Mouse (Mus musculus): ENCODE results near the gene Itga10.
"Not testable (repeated sequence)": the region's sequence is repeated elsewhere in the genome, so short reads cannot be mapped to it uniquely, and the experiment has no call there.

Itga10 gene

GRCm38 (mm10) chr3:96680269-96680956 is 35.0 kb downstream of the Itga10 start:
- DNase-seq: no peak

DNA sequence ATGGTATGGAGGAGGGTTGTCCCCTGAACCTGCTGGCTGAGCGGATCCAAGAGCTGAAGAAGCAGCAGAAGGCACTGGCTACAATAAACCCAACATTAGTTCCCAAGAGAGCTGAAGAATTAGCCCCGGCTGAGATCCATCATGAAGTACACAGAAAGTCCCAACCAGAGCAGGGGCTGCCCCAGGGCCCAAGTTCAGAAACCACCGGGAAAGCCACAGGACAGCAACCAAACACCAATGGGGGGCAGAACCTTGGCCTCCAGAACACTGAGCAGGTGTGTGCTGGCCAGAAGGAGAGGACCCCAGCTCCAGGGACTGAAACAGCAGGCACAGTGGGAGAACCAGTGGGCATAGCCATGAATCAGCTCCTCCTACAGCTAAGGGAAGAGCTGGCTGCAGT is 38.1 kb downstream of the Itga10 start:
- DNase-seq: no peak

DNA sequence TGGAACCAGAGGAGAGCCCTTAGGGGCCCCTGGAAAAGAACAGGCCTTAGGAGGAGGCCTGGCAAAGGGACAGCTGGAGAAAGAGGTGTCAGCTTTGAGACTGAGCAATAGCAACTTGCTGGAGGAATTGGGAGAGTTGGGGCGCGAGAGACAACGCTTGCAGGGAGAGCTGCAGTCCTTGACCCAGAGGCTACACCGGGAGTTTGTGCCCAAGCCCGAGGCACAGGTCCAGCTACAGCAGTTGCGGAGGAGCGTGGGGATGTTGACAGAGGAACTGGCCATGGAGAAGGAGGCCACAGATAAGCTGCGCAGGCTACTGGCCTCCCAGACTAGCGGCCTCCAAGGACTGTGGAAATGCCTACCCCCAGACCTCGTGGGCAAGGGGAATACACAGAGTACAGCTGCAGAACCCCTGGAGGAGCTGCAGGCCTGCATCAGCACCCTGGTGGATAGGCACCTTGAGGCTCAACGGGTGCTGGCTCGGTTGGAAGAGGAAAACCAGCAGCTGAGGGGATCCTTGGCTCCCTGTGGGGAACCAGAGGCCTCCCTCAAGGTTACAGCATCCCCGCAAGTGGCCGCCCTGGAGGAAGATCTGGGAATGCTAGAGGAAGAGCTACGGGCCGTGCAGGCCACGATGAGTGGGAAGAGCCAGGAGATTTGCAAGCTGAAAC is 38.9 kb downstream of the Itga10 start:
- no peak for DNase-seq

DNA sequence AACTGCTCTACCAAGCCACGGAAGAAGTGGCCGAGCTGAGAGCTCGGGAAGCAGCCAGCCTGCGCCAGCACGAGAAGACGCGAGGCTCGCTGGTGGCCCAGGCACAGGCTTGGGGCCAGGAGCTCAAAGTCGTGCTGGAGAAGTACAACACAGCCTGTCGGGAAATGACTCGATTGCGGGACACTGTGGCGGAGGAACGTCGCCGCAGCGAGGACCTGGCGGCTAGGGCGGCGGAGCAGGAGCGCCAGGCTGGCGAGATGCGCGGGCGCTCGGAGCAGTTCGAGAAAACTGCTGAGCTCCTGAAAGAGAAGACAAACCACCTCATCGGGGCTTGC is 39.4 kb downstream of the Itga10 start:
- DNase-seq: no peak

DNA sequence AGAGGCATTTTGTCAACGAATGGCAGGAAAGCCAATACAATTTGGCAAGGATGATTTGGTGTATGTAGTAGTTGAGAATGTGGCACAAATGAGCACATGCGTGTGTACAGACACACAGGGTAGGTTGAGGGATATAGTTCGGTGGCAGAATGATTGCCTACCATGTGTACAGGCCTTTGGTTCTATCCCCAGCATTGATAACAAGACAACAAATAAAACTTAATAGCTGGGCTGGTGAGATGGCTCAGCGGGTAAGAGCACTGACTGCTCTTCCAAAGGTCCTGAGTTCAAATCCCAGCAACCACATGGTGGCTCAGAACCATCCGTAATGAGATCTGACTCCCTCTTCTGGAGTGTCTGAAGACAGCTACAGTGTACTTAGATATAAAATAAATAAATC is 40.7 kb downstream of the Itga10 start:
- DNase-seq: not testable (repeated sequence)

DNA sequence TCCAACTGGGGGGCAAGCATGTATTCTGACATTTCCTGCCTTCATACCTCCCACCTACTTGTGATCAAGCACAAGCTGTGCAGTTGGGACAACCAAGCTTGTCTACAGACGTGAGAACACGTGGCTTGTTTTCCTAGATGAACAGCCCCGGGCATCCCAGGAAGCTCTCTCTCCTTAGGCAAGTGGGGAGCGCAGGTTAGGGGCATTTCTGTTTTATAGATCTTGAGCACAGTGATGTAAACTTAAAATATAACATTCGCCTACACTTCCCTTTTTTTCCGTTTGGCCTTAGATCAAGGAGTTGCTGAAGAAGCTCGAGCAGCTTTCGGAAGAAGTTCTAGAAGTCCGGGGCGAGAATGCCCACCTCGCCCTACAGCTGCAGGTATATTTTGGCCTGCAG is 43.5 kb downstream of the Itga10 start:
- no peak for DNase-seq

DNA sequence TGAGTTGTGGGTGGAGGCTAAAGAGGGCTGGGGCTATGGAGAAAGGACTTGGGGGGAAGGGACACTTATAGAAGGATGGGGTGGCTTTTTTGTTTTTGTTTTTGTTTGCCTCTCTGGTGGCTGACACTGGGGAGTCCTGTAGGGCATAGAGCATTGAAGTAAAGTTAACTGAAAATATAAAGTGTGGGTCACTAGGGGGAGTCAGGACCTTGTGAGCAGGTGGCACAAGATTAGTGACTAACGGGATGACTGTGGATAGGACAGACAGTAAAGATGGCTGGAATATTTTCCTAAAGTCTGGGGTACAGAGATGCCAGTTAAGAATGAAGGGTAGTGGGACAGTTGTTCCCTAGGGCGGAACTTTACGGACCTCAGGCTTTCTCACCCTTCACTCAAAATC is 44.9 kb downstream of the Itga10 start:
- DNase-seq: no peak

DNA sequence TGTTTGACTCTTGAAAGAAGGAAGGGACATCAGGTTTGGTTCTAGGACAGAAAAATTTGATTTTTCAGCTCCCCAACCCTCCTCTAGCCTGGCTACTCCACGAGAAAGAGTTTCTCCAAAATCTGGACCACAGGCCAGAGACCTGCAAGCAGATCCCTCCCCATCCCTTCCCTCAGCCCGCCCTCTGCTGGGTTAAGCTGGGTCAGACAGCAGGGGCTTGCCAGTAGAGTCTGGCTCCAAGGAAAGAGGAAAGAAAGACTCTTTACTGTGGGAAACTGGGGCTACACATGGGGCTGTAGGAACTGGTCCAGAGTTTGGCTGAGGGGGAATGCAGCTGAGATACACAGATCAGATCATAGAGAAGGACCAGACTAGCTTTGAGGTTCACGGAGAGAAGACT is 47.1 kb downstream of the Itga10 start:
- no peak for DNase-seq

GRCm38 (mm10) chr3:96693579-96693978 is 48.2 kb downstream of the Itga10 start:
- no peak for DNase-seq

GRCm38 (mm10) chr3:96696198-96696765 is 50.9 kb downstream of the Itga10 start, which contains the start of gene Pias3:
Gene Pias3 (plus strand): TSS chr3:96696384.
- peak; percentile 58 for DNase-seq

- DNase-seq: peak; percentile 87
Measured at GRCm38 (mm10) chr3:96696766-96697732, 51.7 kb downstream of the Itga10 start.

DNA sequence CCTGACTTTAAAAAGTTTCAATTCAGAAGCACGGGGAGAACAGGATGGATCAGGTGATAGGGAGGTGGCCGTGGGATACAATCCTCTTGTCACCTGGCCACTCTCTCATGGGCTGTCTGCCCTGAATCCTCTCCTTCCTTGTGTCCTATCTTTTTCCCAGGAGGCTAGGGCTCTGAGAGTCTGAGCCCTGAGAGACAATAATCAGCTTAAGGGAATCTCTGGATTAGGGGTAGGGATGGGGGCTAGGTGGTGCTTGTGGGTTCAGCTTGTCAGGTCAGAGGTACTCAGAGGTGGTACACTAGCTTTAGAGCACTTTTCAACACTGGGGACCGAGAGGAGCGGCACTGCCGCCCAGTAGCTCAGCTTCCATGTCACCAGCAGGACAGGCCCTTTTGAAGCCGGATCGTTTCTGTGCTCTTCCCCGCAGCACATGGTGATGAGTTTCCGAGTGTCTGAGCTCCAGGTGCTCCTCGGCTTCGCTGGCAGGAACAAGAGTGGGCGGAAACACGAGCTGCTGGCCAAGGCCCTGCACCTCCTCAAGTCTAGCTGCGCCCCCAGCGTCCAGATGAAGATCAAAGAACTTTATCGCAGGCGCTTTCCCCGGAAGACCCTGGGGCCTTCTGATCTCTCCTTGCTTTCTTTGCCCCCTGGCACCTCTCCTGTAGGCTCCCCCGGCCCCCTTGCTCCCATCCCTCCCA is 53.8 kb downstream of the Itga10 start:
- DNase-seq: no peak

DNA sequence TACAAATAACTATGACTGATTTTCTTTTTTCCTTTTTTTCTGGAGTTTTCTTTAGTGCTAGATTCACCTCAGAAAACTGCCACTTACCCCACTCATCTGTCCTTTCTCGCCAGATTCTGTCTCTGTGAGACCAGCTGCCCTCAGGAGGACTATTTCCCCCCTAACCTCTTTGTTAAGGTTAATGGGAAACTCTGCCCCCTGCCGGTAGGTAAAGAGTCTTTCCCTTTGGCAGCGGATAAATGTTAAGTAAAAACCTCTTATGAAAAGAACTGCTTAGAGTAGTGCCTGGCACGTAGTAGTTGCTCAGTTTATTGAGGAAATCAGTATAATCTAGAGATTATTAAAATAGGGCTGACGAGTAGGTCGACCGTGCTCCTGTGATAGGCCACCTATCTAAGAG is 55.0 kb downstream of the Itga10 start:
- no peak for DNase-seq

DNA sequence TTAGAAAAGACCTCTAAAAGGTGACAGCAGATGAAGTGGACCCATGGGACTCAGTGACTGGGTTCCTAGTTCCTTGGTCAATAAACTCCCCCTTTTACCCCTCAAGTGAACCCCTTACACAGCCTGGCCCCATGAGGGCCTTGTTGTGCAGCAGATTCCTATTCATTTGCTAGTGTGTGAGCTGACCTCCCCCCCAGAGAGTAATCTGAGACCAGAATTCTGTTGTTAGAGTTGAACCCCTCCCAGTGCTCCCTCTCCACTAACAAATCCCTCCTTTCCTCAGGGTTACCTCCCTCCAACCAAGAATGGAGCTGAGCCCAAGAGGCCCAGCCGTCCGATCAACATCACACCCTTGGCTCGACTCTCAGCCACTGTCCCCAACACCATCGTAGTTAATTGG is 55.6 kb downstream of the Itga10 start:
- no peak for DNase-seq

GRCm38 (mm10) chr3:96704778-96705177 is 59.4 kb downstream of the Itga10 start:
- DNase-seq: no peak

GRCm38 (mm10) chr3:96706217-96706616 is 60.8 kb downstream of the Itga10 start:
- DNase-seq: no peak

- no peak for DNase-seq
Measured at GRCm38 (mm10) chr3:96706984-96707383, 61.6 kb downstream of the Itga10 start.

DNA sequence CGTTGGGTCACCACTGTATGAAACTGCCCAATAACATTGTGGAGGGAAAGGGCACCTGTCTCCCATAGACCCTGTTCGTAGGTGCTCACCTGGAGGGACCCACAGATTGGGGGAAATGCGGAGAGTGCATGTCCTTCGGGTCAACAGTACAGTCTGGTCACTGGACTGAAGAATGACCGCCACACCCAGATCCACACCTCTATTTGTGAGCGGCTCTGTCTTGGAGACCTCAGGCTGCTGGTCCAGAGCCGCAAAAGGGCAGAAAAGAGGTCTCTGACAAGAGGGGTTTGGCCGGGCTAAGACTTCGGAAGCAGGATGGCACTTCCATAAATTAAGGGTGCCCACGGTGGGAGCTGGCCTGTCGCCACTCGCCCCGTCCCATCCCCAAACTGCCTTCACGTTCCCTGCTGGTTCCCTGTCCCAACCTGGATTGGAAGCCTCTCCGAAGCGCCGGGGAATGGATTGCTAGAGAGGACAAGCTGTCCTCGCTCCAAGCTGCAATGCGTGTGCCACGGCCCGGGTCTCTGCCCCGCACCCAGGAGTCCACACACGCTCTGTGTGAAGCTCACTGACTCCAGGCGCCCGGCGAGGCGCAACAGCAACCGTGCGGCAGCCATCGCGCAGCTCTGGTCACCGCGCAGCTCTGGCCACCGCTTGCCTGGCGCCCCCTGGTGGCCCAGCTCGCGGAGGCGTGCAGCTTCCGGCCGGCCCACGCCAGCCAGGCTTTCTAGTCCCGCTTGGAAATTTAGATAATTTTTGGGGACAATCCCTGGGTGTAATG is 62.7 kb downstream of the Itga10 start, which contains the start of gene Nudt17:
Gene Nudt17, minus strand, starts transcription at position 660 of the 781 bp plus-strand sequence.
- DNase-seq: peak; percentile 79

GRCm38 (mm10) chr3:96708684-96709064 is 63.3 kb downstream of the Itga10 start:
- DNase-seq: no peak

Measured in cerebellum, adult 11-12 months (tissue).